Mouse (Mus musculus) cortical plate, adult 2 months (tissue): ENCODE measurements around the gene Wdr37.

Experiments used
- CTCF ChIP-seq: fragments of 200-500 bp; IDR thresholded peaks from 2 replicates; pipeline ENCODE4 v1.5.1; 2011; ENCODE audit warnings: mild to moderate bottlenecking, control low read depth, low read length; ENCODE audit not compliant: insufficient read depth; ENCODE audit errors: extremely low read depth
- POLR2A ChIP-seq: fragments of 200-500 bp; IDR thresholded peaks from 2 replicates; pipeline ENCODE4 v1.6.1; 2011; ENCODE audit warnings: mild to moderate bottlenecking, low read length, control low read depth; ENCODE audit not compliant: insufficient read depth; ENCODE audit errors: extremely low read depth

- TF ChIP-seq CTCF (no peak), POLR2A (no peak)
Measured at GRCm38 (mm10) chr13:8782636-8783035, 89.1 kb downstream of the Wdr37 start.
